Mouse (Mus musculus) C2C12 (cell line): ENCODE data around the gene Nadk.

Experiments
- CEBPB ChIP-seq: IDR thresholded peaks from one replicate; pipeline ENCODE4 v1.6.1; 2011; ENCODE audit warnings: low read depth, mild to moderate bottlenecking, control low read depth, moderate library complexity
- CTCF ChIP-seq: IDR thresholded peaks from one replicate; pipeline ENCODE4 v1.5.1; 2011; ENCODE audit not compliant: control insufficient read depth, insufficient read depth, insufficient read length
- MAX ChIP-seq: IDR thresholded peaks from one replicate; pipeline ENCODE4 v1.6.1; 2011; ENCODE audit warnings: mild to moderate bottlenecking, control low read depth
- MYOG ChIP-seq: IDR thresholded peaks from one replicate; pipeline ENCODE4 v1.6.1; 2011; ENCODE audit not compliant: control insufficient read depth, insufficient read length; ENCODE audit errors: extremely low read depth
- USF1 ChIP-seq: IDR thresholded peaks from one replicate; pipeline ENCODE4 v1.6.1; 2011; ENCODE audit warnings: low read depth, mild to moderate bottlenecking, control low read depth, moderate library complexity

GRCm38 (mm10) chr4:155575521-155575920 lies 13.3 kb downstream of the Nadk start:
- TF ChIP-seq USF1 (no peak), MAX (no peak), CTCF (no peak), CEBPB (no peak), MYOG (no peak)
